Mouse (Mus musculus) heart, postnatal 0 days (tissue): ENCODE measurements around the gene Lmo7.

Source experiments
- CTCF ChIP-seq: IDR thresholded peaks from 2 replicates; pipeline ENCODE4 v1.5.1; 2016; ENCODE audit warnings: antibody characterized with exemption, control low read depth, low read depth
- EP300 ChIP-seq: IDR thresholded peaks from 2 replicates; pipeline ENCODE4 v1.6.1; 2016; ENCODE audit warnings: antibody characterized with exemption, low read depth

- TF ChIP-seq CTCF = no peak
- no peak for TF ChIP-seq EP300
Measured at GRCm38 (mm10) chr14:101805328-101805697, 75.6 kb downstream of the Lmo7 start.
